Mouse (Mus musculus): ENCODE measurements around the gene Fscn1. TPM values are rescaled to one million over a fixed set of nuclear protein-coding genes. Genes with fewer than 3 reads are reported as not detected.

Fscn1 gene
- polyA plus RNA-seq, 1 experiment from 2014 or later: 37.1 TPM

GRCm38 (mm10) chr5:142926204-142926939 lies 33.8 kb upstream of the Fscn1 start:
- peak overlapping the region; percentile 70 for H3K27ac ChIP-seq (ENCODE audit: low read depth, low read length)
- TF ChIP-seq CTCF (IDR thresholded peaks at IDR 0.05; ENCODE audit: low read depth): no peak
- H3K9me3 ChIP-seq (ENCODE audit: control insufficient read depth): no peaks in the 10 kb centered on the region
- peak overlapping the region; percentile 21; the same call in 1 of the 2 replicates for H3K4me2 ChIP-seq (replicated peaks; ENCODE audit: low read depth)
- H3K27me3 ChIP-seq (replicated peaks; ENCODE audit: control insufficient read depth, insufficient read depth, low read length): no peaks in the 10 kb centered on the region
- WGBS: 28% methylated on average over 13 of the region's 13 CpGs
- no peak for ATAC-seq
- H3K36me3 ChIP-seq (ENCODE audit: control insufficient read depth, insufficient read depth): no peaks in the 10 kb centered on the region
- H3K4me1 ChIP-seq (replicated peaks; ENCODE audit: control insufficient read depth, insufficient read depth, low read length): peaks cover 17% of the 10 kb centered on the region
- no peak overlapping the region for H3K9ac ChIP-seq (ENCODE audit: low read depth, low read length)
- H3K4me3 ChIP-seq (ENCODE audit: low read depth, low read length): no peak overlapping the region

- Histone ChIP-seq H3K9me3 (ENCODE audit: control insufficient read depth) (no peaks in the 10 kb centered on the region), H3K4me3 (ENCODE audit: low read depth, low read length) (no peak overlapping the region), H3K4me2 (replicated peaks; ENCODE audit: low read depth) (no peak overlapping the region), H3K36me3 (ENCODE audit: control insufficient read depth, insufficient read depth) (no peaks in the 10 kb centered on the region), H3K27me3 (replicated peaks; ENCODE audit: control insufficient read depth, insufficient read depth, low read length) (no peaks in the 10 kb centered on the region), H3K27ac (ENCODE audit: low read depth, low read length) (peak overlapping the region; percentile 70), H3K9ac (ENCODE audit: low read depth, low read length) (no peak overlapping the region), H3K4me1 (replicated peaks; ENCODE audit: control insufficient read depth, insufficient read depth, low read length) (peaks cover 17% of the 10 kb centered on the region)
- 48% methylated on average over 3 of the region's 3 CpGs for WGBS
- TF ChIP-seq CTCF (IDR thresholded peaks at IDR 0.05; ENCODE audit: low read depth): no peak
- no peak for ATAC-seq
These were observed 33.3 kb upstream of the Fscn1 start for GRCm38 (mm10) chr5:142926940-142927228.

GRCm38 (mm10) chr5:142927341-142927930 lies 32.7 kb upstream of the Fscn1 start:
- no peak for ATAC-seq
- no peaks in the 10 kb centered on the region for H3K9me3 ChIP-seq (ENCODE audit: control insufficient read depth)
- H3K4me1 ChIP-seq (replicated peaks; ENCODE audit: control insufficient read depth, insufficient read depth, low read length): peaks cover 14% of the 10 kb centered on the region
- WGBS: 92% methylated on average over 12 of the region's 12 CpGs
- no peaks in the 10 kb centered on the region for H3K36me3 ChIP-seq (ENCODE audit: control insufficient read depth, insufficient read depth)
- no peak overlapping the region for H3K4me3 ChIP-seq (ENCODE audit: low read depth, low read length)
- no peak overlapping the region for H3K9ac ChIP-seq (ENCODE audit: low read depth, low read length)
- no peak for TF ChIP-seq CTCF (IDR thresholded peaks at IDR 0.05; ENCODE audit: low read depth)
- no peak overlapping the region for H3K4me2 ChIP-seq (replicated peaks; ENCODE audit: low read depth)
- peak overlapping the region; percentile 70; the same call in 1 of the 2 replicates for H3K27ac ChIP-seq (ENCODE audit: low read depth, low read length)
- no peaks in the 10 kb centered on the region for H3K27me3 ChIP-seq (replicated peaks; ENCODE audit: control insufficient read depth, insufficient read depth, low read length)

- Histone ChIP-seq H3K27me3 (replicated peaks; ENCODE audit: control insufficient read depth, insufficient read depth, low read length) (no peaks in the 10 kb centered on the region), H3K9ac (ENCODE audit: low read depth, low read length) (peak overlapping the region; percentile 47), H3K4me3 (ENCODE audit: low read depth, low read length) (peak overlapping the region; percentile 47), H3K9me3 (ENCODE audit: control insufficient read depth) (no peaks in the 10 kb centered on the region), H3K4me2 (replicated peaks; ENCODE audit: low read depth) (peak overlapping the region; percentile 71), H3K27ac (ENCODE audit: low read depth, low read length) (peak overlapping the region; percentile 83), H3K4me1 (replicated peaks; ENCODE audit: control insufficient read depth, insufficient read depth, low read length) (peaks cover 14% of the 10 kb centered on the region), H3K36me3 (ENCODE audit: control insufficient read depth, insufficient read depth) (no peaks in the 10 kb centered on the region)
- ATAC-seq: no peak
- TF ChIP-seq CTCF (IDR thresholded peaks at IDR 0.05; ENCODE audit: low read depth): no peak; the same call in 1 of the 2 replicates
- WGBS: 2% methylated on average over 34 of the region's 35 CpGs
These were observed 31.3 kb upstream of the Fscn1 start for GRCm38 (mm10) chr5:142928749-142929399.

- ATAC-seq: no peak
- Histone ChIP-seq H3K4me1 (replicated peaks; ENCODE audit: control insufficient read depth, insufficient read depth, low read length) (peaks cover 14% of the 10 kb centered on the region), H3K36me3 (ENCODE audit: control insufficient read depth, insufficient read depth) (no peaks in the 10 kb centered on the region), H3K27ac (ENCODE audit: low read depth, low read length) (peak overlapping the region; percentile 83), H3K4me3 (ENCODE audit: low read depth, low read length) (peak overlapping the region; percentile 47), H3K9ac (ENCODE audit: low read depth, low read length) (peak overlapping the region; percentile 47), H3K4me2 (replicated peaks; ENCODE audit: low read depth) (peak overlapping the region; percentile 71), H3K9me3 (ENCODE audit: control insufficient read depth) (no peaks in the 10 kb centered on the region), H3K27me3 (replicated peaks; ENCODE audit: control insufficient read depth, insufficient read depth, low read length) (no peaks in the 10 kb centered on the region)
- no peak for TF ChIP-seq CTCF (IDR thresholded peaks at IDR 0.05; ENCODE audit: low read depth)
- 19% methylated on average over 4 of the region's 4 CpGs for WGBS
These were observed 30.8 kb upstream of the Fscn1 start for GRCm38 (mm10) chr5:142929400-142929752.

- Histone ChIP-seq H3K9me3 (ENCODE audit: control insufficient read depth) (no peaks in the 10 kb centered on the region), H3K9ac (ENCODE audit: low read depth, low read length) (no peak overlapping the region), H3K4me1 (replicated peaks; ENCODE audit: control insufficient read depth, insufficient read depth, low read length) (peaks cover 14% of the 10 kb centered on the region), H3K4me2 (replicated peaks; ENCODE audit: low read depth) (peak overlapping the region; percentile 49; the same call in 1 of the 2 replicates), H3K4me3 (ENCODE audit: low read depth, low read length) (no peak overlapping the region), H3K36me3 (ENCODE audit: control insufficient read depth, insufficient read depth) (no peaks in the 10 kb centered on the region), H3K27ac (ENCODE audit: low read depth, low read length) (no peak overlapping the region), H3K27me3 (replicated peaks; ENCODE audit: control insufficient read depth, insufficient read depth, low read length) (no peaks in the 10 kb centered on the region)
- TF ChIP-seq CTCF (IDR thresholded peaks at IDR 0.05; ENCODE audit: low read depth): no peak
- no peak for ATAC-seq
- WGBS: 94% methylated on average over 9 of the region's 9 CpGs
These were observed 28.9 kb upstream of the Fscn1 start for GRCm38 (mm10) chr5:142931241-142931745.

All from intestine, postnatal 0 days (tissue).